Mouse (Mus musculus) heart, adult 2 months (tissue): ENCODE data around the gene Lsm6.

Experiments used
- CTCF ChIP-seq: fragments of 200-600 bp; IDR thresholded peaks from 2 replicates; pipeline ENCODE4 v1.8.1; 2022; ENCODE audit warnings: antibody characterized with exemption, mild to moderate bottlenecking, moderate library complexity
- POLR2A ChIP-seq: fragments of 200-500 bp; IDR thresholded peaks from 2 replicates; pipeline ENCODE4 v1.6.1; 2011; ENCODE audit warnings: mild to moderate bottlenecking, low read depth, low read length, control low read depth; ENCODE audit not compliant: insufficient read depth

GRCm38 (mm10) chr8:78838656-78839413 is 17.9 kb upstream of the Lsm6 start:
- TF ChIP-seq POLR2A, result no peak
- TF ChIP-seq CTCF, result no peak
